Mouse (Mus musculus) heart, embryonic 16.5 days (tissue): ENCODE measurements around the gene Pramef25. TPM values are rescaled to one million over a fixed set of nuclear protein-coding genes. Genes with fewer than 3 reads are reported as not detected.

Experiments used
- polyA plus RNA-seq: library from polyadenylated mRNA; unstranded; fragments of >200 nt; fragmentation: Nextera tagmentation; extraction: Ambion mirVana; gene quantifications from 2 replicates; pipeline ENCODE4 v1.2.1, GENCODE M21; 2015

The Pramef25 gene
- polyA plus RNA-seq, 1 experiment from 2014 or later, result not detected

Other genes with a start within 250 kb of the Pramef25 start
- not detected in 2 replicates for gene Gm13089, start 248.3 kb downstream of the Pramef25 start, polyA plus RNA-seq
- not detected in 2 replicates for gene Gm13078, start 231.6 kb downstream of the Pramef25 start, polyA plus RNA-seq
- gene Gm13023, start 161.7 kb downstream of the Pramef25 start, polyA plus RNA-seq, result not detected in 2 replicates
- gene Gm13084, start 134.9 kb downstream of the Pramef25 start, polyA plus RNA-seq, result not detected in 2 replicates
- not detected in 2 replicates for gene Gm13103, start 104.5 kb downstream of the Pramef25 start, polyA plus RNA-seq
- not detected in 2 replicates for gene Pramef6, start 50.6 kb downstream of the Pramef25 start, polyA plus RNA-seq
- not detected in 2 replicates for gene Gm13101, start 15.9 kb upstream of the Pramef25 start, polyA plus RNA-seq
- not detected in 2 replicates for gene Pramef17, start 43.4 kb upstream of the Pramef25 start, polyA plus RNA-seq
- gene Pramel4, start 108.1 kb upstream of the Pramef25 start, polyA plus RNA-seq, result not detected in 2 replicates
- gene Gm13102, start 155.5 kb upstream of the Pramef25 start, polyA plus RNA-seq, result not detected in 2 replicates
- not detected in 2 replicates for gene Oog3, start 211.6 kb upstream of the Pramef25 start, polyA plus RNA-seq
- not detected in 2 replicates for gene Oog2, start 239.7 kb upstream of the Pramef25 start, polyA plus RNA-seq